Comparison of ENCODE assay signal across 11 mouse cellular contexts in the genomic region with DNA sequence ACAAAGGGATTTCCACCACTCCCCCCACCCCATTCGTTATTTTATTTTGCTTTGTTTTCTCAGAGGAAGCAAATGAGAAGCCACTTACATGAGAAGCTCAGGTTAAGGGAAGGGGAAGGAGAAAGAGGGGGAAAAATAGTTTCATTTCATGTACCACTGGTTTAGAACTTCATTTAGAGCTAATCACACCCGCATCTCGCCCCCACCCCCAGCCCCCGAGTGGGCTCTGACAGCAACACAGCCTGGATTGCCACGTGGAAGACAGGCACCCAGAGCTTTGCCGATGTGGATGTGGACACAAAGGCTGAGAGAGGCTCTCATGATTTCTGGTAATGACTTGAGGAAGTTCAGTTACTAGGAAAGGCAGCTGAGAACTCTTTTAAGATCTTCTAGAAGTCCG.
DNase-seq lines count a peak whose midpoint lies in the region; ATAC-seq lines count a peak whose summit lies in the region.
"Had no signal": no experiment of that assay in that cellular context is flagged by ENCODE, and none has a peak within 500 bp of the region (broad histone marks: within the 10 kb centered on the region; RNA-seq: fewer than 3 reads in every experiment).

No protein-coding gene starts in this region.

- H3K27ac ChIP-seq in kidney, embryonic 16.5 days (ENCODE audit: low read length): no peak overlapping the region
- H3K27ac ChIP-seq in forebrain, embryonic 13.5 days: no peak overlapping the region
- no peak overlapping the region for H3K27ac ChIP-seq in hindbrain, embryonic 16.5 days (ENCODE audit: low read depth, low read length)
- H3K27ac ChIP-seq in neural tube, embryonic 12.5 days: no peak overlapping the region

- peak overlapping the region; percentile 46; the same call in 1 of the 2 replicates for H3K9ac ChIP-seq in kidney, embryonic 16.5 days (replicated peaks; ENCODE audit: low read length)
- peak overlapping the region; percentile 37; the same call in 1 of the 2 replicates for H3K9ac ChIP-seq in forebrain, embryonic 13.5 days
- H3K9ac ChIP-seq in hindbrain, embryonic 16.5 days (ENCODE audit: low read depth, low read length): no peak overlapping the region
- peak overlapping the region; percentile 14; the same call in 1 of the 2 replicates for H3K9ac ChIP-seq in neural tube, embryonic 12.5 days

- no peak overlapping the region for H3K4me3 ChIP-seq in kidney, embryonic 16.5 days (ENCODE audit: low read length)
- no peak overlapping the region for H3K4me3 ChIP-seq in forebrain, embryonic 13.5 days
- H3K4me3 ChIP-seq in hindbrain, embryonic 16.5 days (ENCODE audit: low read length): no peak overlapping the region
- no peak overlapping the region for H3K4me3 ChIP-seq in neural tube, embryonic 12.5 days

- no peaks in the 10 kb centered on the region for H3K27me3 ChIP-seq in kidney, embryonic 16.5 days (ENCODE audit: insufficient read depth, low read length)
- H3K27me3 ChIP-seq in forebrain, embryonic 13.5 days: no peaks in the 10 kb centered on the region
- H3K27me3 ChIP-seq in hindbrain, embryonic 16.5 days (replicated peaks; ENCODE audit: control insufficient read depth, insufficient read depth, low read length): no peaks in the 10 kb centered on the region
- H3K27me3 ChIP-seq in neural tube, embryonic 12.5 days (replicated peaks): no peaks in the 10 kb centered on the region

- no peaks in the 10 kb centered on the region for H3K36me3 ChIP-seq in kidney, embryonic 16.5 days (ENCODE audit: insufficient read depth, low read length)
- no peaks in the 10 kb centered on the region for H3K36me3 ChIP-seq in forebrain, embryonic 13.5 days (ENCODE audit: poor library complexity, severe bottlenecking)
- H3K36me3 ChIP-seq in hindbrain, embryonic 16.5 days (ENCODE audit: control insufficient read depth, insufficient read depth, low read length): no peaks in the 10 kb centered on the region
- no peaks in the 10 kb centered on the region for H3K36me3 ChIP-seq in neural tube, embryonic 12.5 days

- 43% methylated on average over 7 of the region's 7 CpGs for WGBS in kidney, embryonic 16.5 days
- WGBS in forebrain, embryonic 13.5 days: 44% methylated on average over 7 of the region's 7 CpGs
- 34% methylated on average over 7 of the region's 7 CpGs for WGBS in hindbrain, embryonic 16.5 days
- 59% methylated on average over 7 of the region's 7 CpGs for WGBS in neural tube, embryonic 12.5 days

- no peak for ATAC-seq in kidney, embryonic 16.5 days (ENCODE audit: low FRiP score, low TSS enrichment)
- ATAC-seq in forebrain, embryonic 13.5 days: no peak; the same call in 1 of the 2 replicates
- ATAC-seq in hindbrain, embryonic 16.5 days: no peak
- no peak for ATAC-seq in neural tube, embryonic 12.5 days (ENCODE audit: low FRiP score, low read depth)
- ATAC-seq: intestine, embryonic 16.5 days had no signal

- no peak for DNase-seq in kidney, adult 9 months
- no peak for DNase-seq in urinary bladder, postnatal 10 days (ENCODE audit: low spot score)
- DNase-seq in right cerebral cortex, postnatal 25 days: no peak
- DNase-seq in gastrocnemius, adult 18-20 months (ENCODE audit: low spot score): no peak
- DNase-seq: lung, postnatal 10 days; thymus, postnatal 36 days had no signal

- no peaks in the 10 kb centered on the region for H3K9me3 ChIP-seq in kidney, embryonic 16.5 days (ENCODE audit: low read length)
- no peaks in the 10 kb centered on the region for H3K9me3 ChIP-seq in forebrain, embryonic 13.5 days (replicated peaks)
- H3K9me3 ChIP-seq in hindbrain, embryonic 16.5 days (ENCODE audit: control insufficient read depth, low read length): no peaks in the 10 kb centered on the region
- no peaks in the 10 kb centered on the region for H3K9me3 ChIP-seq in neural tube, embryonic 12.5 days

- peaks cover 10% of the 10 kb centered on the region; the same call in 1 of the 2 replicates for H3K4me1 ChIP-seq in kidney, embryonic 16.5 days (ENCODE audit: insufficient read depth, low read length)
- peaks cover 13% of the 10 kb centered on the region for H3K4me1 ChIP-seq in forebrain, embryonic 13.5 days
- peaks cover 4% of the 10 kb centered on the region for H3K4me1 ChIP-seq in hindbrain, embryonic 16.5 days (ENCODE audit: control insufficient read depth, insufficient read depth, low read depth, low read length)
- peaks cover 4% of the 10 kb centered on the region; the same call in 1 of the 2 replicates for H3K4me1 ChIP-seq in neural tube, embryonic 12.5 days

- peak overlapping the region; percentile 29 for H3K4me2 ChIP-seq in kidney, embryonic 16.5 days (replicated peaks; ENCODE audit: low read depth, low read length)
- peak overlapping the region; percentile 29; the same call in 1 of the 2 replicates for H3K4me2 ChIP-seq in forebrain, embryonic 13.5 days
- H3K4me2 ChIP-seq in hindbrain, embryonic 16.5 days (ENCODE audit: low read length): peak overlapping the region; percentile 29
- peak overlapping the region; percentile 40 for H3K4me2 ChIP-seq in neural tube, embryonic 12.5 days (replicated peaks)
